Mouse (Mus musculus) adrenal gland, adult 8-10 months (tissue): Measurements from ENCODE around the gene Kcne1. TPM values are rescaled to one million over a fixed set of nuclear protein-coding genes. Genes with fewer than 3 reads are reported as not detected.

ENCODE experiments used
- DNase-seq: peaks from one replicate; pipeline ENCODE4 v3.0.0; 2022
- total RNA-seq, 4 experiments: library from RNA; stranded (reverse); gene quantifications; 2 replicates each; pipeline ENCODE4 v1.2.4; 2022

Kcne1 gene
- not detected for total RNA-seq

GRCm38 (mm10) chr16:92359229-92359628, at the start of gene Kcne1:
Gene Kcne1 (minus strand): TSS chr16:92359468.
- no peak for DNase-seq

DNA sequence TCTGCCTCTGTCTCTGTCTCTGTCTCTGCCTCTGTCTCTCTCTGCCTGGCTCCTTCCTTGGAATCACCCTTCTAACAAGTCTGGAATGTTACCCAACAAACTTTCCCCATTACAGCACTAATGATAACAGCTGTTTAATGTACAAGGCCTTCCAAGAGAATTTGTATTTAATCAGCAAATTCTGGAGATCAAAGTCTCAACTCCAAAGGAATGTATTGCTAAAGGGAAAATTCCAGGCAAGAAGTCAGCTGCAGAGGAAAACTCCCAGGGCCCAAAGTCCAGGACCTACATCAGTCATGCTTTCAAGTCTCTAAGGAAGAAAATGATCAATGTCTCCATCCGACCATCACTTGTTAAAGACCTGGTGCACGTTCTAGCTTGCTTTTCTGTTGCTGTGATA, 48.6 kb upstream of the Kcne1 start:
- no peak for DNase-seq

DNA sequence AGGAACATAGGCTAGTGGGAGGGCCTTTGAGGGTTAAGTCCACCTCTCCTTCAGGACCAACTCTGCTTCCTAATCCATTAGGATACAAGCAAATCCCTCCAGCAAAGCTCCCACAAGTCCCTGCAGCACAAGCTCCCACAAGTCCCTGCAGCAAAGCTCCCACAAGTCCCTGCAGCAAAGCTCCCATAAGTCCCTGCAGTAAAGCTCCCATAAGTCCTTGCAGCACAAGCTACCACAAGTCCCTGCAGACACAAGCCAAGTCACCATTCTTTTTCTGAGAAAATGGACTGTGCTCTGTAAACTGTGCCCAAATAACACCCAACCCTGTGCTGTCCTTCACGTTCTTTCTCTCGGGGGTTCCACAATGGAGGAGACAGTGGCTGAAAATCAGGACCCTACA, 44.9 kb upstream of the Kcne1 start:
- no peak for DNase-seq

DNA sequence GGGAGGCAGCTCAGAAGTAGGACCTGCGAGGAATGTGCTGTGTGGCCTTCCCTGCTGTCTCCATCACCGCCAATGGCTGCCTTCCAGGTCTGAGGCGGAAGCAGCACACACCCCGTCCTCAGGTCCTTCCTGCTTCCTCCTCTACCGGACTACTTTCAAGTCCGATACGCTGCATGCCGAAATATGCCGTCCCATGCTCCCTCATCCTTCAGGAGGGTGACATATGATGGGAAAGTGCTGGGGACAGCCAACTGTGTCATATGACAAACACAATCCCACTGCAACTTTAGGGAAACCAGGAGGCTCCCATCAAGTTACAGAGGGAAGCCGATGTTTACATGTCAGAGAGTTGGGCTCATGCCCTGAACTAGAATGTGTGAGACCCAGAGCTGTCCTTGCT, 43.8 kb upstream of the Kcne1 start:
- DNase-seq: no peak

DNA sequence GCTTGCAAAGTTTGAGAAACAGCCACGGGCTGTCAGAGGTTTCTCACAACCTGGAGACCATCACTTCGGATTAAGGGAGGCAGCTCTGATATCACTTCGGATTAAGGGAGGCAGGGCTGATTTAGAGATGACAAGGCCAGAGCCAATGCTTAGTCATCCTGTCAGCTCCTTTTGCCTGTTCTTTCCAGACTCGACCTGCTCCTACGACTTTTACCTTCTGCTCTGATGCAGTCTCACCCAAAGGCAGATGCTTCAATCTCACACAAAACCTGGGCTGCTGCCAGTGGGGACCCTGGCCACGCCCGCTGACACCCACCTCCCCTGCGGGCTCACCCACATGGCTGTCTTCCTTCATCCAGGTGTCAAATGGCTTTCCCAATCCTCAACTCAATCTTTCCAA, 42.9 kb upstream of the Kcne1 start:
- no peak for DNase-seq

DNA sequence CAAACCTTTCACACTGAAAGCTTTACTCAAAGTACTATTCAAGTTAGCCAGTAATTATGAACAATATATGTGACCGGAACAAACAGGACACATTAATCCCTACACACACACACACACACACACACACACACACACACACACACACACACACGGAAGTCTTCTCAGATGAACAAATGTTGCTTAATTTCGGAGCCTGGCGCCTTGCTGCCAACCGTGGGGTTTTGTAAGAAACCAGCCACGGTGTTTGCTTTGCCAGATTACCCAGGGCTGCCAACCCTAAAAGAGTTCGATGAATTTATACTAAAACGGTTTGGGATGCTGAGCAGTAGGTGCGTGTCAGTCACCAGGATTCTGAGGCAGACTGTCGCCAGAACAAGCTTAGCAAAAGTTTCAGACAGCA, 41.9 kb upstream of the Kcne1 start:
- DNase-seq: no peak

DNA sequence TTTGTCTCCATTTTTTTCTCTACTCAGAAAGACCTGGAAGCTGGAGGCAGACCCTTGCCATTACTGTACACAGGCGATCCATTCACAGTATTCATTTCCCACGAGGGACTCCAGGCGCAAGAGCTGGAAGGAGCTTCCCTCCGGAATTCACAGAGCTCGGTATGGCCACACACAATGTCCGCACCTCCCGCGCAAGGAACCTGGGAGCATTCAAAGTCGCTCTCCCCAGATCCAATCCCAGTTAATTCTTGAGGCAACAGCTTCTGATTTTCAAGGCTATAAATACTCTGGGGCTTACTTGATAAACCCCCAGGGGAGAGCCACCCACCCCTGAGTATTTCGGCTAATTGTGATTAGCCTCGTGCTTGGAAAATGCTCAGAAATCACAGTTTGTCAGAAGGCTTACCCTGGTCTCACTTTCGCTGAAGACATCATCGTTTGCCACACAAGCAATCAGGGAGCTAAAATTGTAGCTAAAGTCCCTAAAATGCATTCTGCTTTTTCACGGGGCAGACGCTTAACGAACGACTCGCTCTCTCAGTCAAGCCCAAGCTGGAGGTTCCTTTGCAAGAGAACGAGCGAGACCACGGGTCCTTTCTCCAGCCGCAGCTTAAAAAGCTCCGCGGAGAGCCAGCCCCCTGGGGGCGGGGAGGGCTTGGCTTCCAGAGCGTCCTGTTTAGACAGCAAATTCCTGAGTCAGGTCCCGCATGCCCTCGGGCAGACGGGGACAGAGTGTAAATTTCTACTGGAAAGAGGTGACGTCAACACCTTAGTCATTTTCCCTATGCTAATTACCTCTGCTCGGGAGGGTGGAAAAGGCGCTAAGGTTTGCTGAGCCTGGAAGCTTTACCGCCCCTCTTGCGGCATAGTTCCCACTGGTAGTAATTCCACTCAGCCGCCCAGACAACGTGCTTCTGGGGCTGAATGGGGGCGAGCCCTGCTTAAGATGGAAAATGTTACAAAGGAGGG, 40.5 kb upstream of the Kcne1 start:
- DNase-seq: peak; percentile 77

GRCm38 (mm10) chr16:92398574-92399118, 39.4 kb upstream of the Kcne1 start:
- peak; percentile 26 for DNase-seq

GRCm38 (mm10) chr16:92397745-92398573, 38.7 kb upstream of the Kcne1 start:
- DNase-seq: no peak

DNA sequence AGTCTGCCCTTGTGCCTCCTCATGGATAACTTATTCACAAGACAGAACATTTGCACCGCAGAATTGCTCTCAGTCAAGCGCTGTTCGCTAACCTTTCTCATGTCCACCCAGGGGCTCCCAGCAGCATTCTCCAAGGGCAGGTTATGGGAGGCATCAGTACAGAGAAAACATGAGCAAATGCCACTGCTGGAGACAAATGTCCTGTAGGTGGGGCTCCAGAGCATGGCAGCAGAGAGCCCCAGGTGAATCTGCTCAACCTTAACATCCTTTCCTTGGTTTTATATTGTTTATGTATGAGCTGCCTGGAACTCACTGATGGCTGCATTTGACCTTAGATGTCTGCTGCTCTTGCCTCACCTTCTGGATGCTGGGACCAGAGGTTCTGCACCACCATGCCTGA, 34.5 kb upstream of the Kcne1 start:
- no peak for DNase-seq

GRCm38 (mm10) chr16:92387692-92388091, 28.4 kb upstream of the Kcne1 start:
- DNase-seq: no peak

DNA sequence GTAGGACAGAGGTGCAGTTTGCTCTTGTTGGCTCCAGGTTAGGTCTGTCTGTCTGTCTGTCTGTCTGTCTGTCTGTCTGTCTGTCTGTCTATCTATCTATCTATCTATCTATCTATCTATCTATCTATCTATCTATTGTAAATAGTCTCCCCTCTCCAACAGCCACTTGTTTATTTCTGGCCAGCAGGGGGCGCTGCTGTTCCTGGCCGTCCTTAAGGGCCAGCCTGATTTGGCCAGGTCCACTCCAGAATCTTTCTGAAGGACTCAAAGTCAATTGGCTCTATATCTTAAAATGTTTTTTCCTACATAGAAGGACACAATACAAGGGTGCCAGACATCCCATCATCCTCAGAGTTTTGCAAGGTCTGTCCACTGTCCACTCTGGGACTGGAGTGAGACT, 25.8 kb upstream of the Kcne1 start:
- DNase-seq: peak; percentile 40

DNA sequence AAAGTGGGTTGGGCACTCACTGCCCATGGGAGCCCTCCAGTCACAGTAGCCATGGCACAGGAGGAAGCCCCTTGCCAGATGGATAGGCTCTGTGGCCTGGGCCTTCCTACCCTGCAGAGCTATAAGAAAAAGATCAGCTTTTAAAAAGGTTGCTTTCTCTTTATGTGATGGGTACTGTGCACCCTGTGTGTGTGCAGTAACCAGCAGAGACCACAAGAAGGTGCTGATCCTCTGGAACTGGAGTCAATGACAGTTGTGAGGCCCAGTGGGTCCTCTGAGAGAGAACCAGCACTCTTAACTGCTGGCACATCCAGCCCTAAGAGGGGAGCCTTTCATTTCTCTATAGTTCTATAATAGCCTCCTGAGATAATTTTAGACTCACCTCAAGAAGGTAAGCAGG, 24.1 kb upstream of the Kcne1 start:
- no peak for DNase-seq

GRCm38 (mm10) chr16:92382508-92382907, 23.2 kb upstream of the Kcne1 start:
- no peak for DNase-seq

DNA sequence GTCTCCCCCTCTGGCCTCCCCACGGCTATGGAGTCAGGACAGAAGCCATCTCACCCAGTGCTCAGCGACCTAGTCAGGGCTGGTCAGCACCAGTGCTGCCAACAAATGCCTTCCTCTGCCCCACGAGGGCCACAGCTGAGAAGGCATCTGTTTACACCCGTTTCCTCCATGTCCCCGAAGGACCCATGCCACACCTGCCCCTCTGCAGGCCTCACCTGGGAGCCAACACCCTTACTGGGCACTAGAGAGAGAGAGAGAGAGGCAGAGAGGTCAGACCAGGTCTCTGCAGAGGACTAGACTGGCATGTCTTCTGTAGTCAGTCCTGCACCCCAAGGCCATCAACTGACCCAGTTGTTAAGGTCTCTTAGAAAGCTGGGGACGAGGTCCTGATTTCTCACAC, 21.8 kb upstream of the Kcne1 start:
- DNase-seq: no peak

DNA sequence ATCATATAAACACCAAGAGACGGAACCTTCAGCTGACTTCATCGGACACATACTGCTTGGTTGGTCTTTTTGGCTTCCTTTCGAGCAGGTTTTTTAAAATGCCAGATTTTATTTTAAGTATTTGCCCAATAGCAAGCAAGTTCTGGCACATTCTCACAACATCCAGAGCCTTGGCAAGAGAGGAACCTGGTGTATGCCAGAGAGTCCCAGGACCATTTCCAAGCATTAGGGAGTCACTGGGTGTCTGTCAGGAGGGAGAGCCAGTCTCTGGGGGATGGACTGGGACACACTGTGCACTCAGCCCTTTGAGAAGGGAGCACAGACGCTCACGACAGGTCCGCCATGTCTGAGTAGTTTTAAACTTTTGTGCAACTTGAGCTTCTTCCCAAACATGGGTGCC, 17.7 kb upstream of the Kcne1 start:
- no peak for DNase-seq

DNA sequence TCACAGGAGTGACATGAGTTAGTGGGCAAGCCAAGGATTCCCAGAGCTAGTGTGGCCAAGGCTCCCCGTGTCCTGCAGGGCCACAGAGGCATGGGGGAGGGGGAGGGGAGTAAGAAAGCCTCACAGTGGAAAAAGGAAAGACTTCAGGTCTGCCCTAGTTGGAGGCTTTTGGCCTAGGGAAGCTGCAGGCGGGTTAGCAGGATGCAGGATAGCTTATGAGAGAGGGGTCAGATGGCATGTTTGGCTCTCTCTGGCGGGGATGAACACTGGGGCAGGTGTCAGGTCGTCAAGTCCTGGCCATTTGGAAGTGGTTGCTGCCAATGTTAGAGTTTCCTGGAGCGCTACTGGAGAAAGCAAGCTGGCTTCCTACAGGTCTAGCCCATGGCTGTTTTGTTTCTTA, 12.4 kb upstream of the Kcne1 start:
- DNase-seq: no peak

- DNase-seq: no peak
Measured at GRCm38 (mm10) chr16:92369260-92369659, 10.0 kb upstream of the Kcne1 start.

GRCm38 (mm10) chr16:92365477-92365876, 6.2 kb upstream of the Kcne1 start:
- DNase-seq: no peak

DNA sequence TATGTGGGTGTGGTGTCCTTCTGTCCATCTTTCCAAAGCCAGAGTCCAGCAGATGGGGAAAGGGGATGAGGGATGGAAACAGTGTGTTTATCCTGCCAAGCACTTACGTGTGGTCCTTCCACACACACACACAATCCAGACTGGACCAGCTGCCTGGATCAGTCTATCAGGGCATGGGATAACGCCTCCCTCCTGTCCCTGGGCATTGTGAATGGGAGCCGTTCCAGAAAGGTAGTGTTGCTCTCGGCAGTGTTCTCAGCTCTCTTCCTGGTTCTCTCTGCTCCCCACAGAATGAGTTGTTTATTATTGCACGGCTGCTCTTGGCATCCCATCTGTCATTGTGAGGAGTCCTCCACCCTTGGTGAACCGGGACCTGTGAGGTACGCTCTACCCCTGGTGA, 1.4 kb upstream of the Kcne1 start:
- no peak for DNase-seq

- no peak for DNase-seq
Measured at GRCm38 (mm10) chr16:92358734-92359133, 534 bp downstream of the Kcne1 start.

- no peak for DNase-seq
Measured at GRCm38 (mm10) chr16:92357566-92357965, 1.7 kb downstream of the Kcne1 start.

DNA sequence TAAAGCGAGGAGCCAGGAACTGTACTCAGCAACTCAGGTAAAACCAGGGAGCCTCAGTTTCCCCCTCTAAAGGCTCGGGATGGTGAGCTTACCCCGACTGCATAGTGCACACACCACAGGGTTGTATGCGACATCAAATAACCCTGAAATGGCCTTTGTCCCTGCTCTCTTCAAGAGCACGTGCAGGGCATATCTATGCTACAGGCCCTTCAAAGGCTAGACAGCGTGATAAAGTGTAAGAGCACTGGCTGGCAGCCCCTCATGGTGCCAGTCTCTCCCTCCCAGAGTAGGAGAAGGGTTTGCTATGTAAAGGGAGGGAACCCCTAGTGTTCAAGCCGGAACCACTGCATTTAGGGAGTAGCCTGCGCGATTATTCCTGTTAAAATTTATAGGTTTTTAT, 2.2 kb downstream of the Kcne1 start:
- DNase-seq: no peak
